Mouse (Mus musculus): ENCODE measurements at regions not wholly inside any gene's neighbourhood (a gene's known extent, or its start where the extent isn't known, plus 50 kb on each side); places are given as distances from the start of the nearest gene placed in this dataset.

- no peaks in the 10 kb centered on the region for H3K36me3 ChIP-seq
- no peaks in the 10 kb centered on the region for H3K4me1 ChIP-seq
- no peaks in the 10 kb centered on the region for H3K9me3 ChIP-seq
- H3K27ac ChIP-seq, result no peak overlapping the region
- no peak overlapping the region for H3K4me3 ChIP-seq
- H3K27me3 ChIP-seq, result no peaks in the 10 kb centered on the region
- H3K4me2 ChIP-seq (replicated peaks), result no peak overlapping the region
- ATAC-seq (ENCODE audit: low FRiP score, low read depth), result no peak
- H3K9ac ChIP-seq, result no peak overlapping the region
- 92% methylated on average over 1 of the region's 1 CpGs for WGBS
Measured at GRCm38 (mm10) chr2:45608926-45609325, 491.7 kb upstream of the Zeb2 start.

GRCm38 (mm10) chr2:45607393-45607792, 490.2 kb upstream of the Zeb2 start:
- H3K4me2 ChIP-seq (replicated peaks), result no peak overlapping the region
- H3K27me3 ChIP-seq, result no peaks in the 10 kb centered on the region
- no peaks in the 10 kb centered on the region for H3K36me3 ChIP-seq
- no peak overlapping the region for H3K27ac ChIP-seq
- H3K4me1 ChIP-seq, result no peaks in the 10 kb centered on the region
- H3K4me3 ChIP-seq, result no peak overlapping the region
- ATAC-seq (ENCODE audit: low FRiP score, low read depth), result no peak
- H3K9me3 ChIP-seq, result no peaks in the 10 kb centered on the region
- H3K9ac ChIP-seq, result no peak overlapping the region

- Histone ChIP-seq H3K9ac (no peak overlapping the region), H3K9me3 (no peaks in the 10 kb centered on the region), H3K4me2 (replicated peaks) (no peak overlapping the region), H3K4me3 (no peak overlapping the region), H3K36me3 (no peaks in the 10 kb centered on the region), H3K4me1 (no peaks in the 10 kb centered on the region), H3K27me3 (no peaks in the 10 kb centered on the region), H3K27ac (no peak overlapping the region)
- no peak for ATAC-seq (ENCODE audit: low FRiP score, low read depth)
- 67% methylated on average over 6 of the region's 6 CpGs for WGBS
Measured at GRCm38 (mm10) chr2:45601332-45601900, 484.2 kb upstream of the Zeb2 start.

- no peak overlapping the region for H3K4me3 ChIP-seq
- no peaks in the 10 kb centered on the region for H3K27me3 ChIP-seq
- no peak for ATAC-seq (ENCODE audit: low FRiP score, low read depth)
- no peak overlapping the region for H3K27ac ChIP-seq
- H3K9me3 ChIP-seq, result no peaks in the 10 kb centered on the region
- no peak overlapping the region for H3K9ac ChIP-seq
- WGBS, result 82% methylated on average over 4 of the region's 4 CpGs
- no peaks in the 10 kb centered on the region for H3K4me1 ChIP-seq
- no peak overlapping the region for H3K4me2 ChIP-seq (replicated peaks)
- H3K36me3 ChIP-seq, result no peaks in the 10 kb centered on the region
Measured at GRCm38 (mm10) chr2:45593765-45594164, 476.6 kb upstream of the Zeb2 start.

GRCm38 (mm10) chr2:45590980-45591379, 473.8 kb upstream of the Zeb2 start:
- no peak overlapping the region for H3K4me3 ChIP-seq
- H3K9me3 ChIP-seq, result no peaks in the 10 kb centered on the region
- no peak overlapping the region for H3K27ac ChIP-seq
- H3K27me3 ChIP-seq, result no peaks in the 10 kb centered on the region
- H3K9ac ChIP-seq, result no peak overlapping the region
- WGBS, result 84% methylated on average over 1 of the region's 1 CpGs
- H3K4me1 ChIP-seq, result peaks cover 13% of the 10 kb centered on the region
- ATAC-seq (ENCODE audit: low FRiP score, low read depth), result no peak
- no peaks in the 10 kb centered on the region for H3K36me3 ChIP-seq
- no peak overlapping the region for H3K4me2 ChIP-seq (replicated peaks)

GRCm38 (mm10) chr2:45588248-45588647, 471.1 kb upstream of the Zeb2 start:
- H3K9ac ChIP-seq, result no peak overlapping the region
- ATAC-seq (ENCODE audit: low FRiP score, low read depth), result no peak
- no peak overlapping the region for H3K27ac ChIP-seq
- peaks cover 16% of the 10 kb centered on the region for H3K4me1 ChIP-seq
- no peaks in the 10 kb centered on the region for H3K36me3 ChIP-seq
- H3K4me2 ChIP-seq (replicated peaks), result no peak overlapping the region
- no peak overlapping the region for H3K4me3 ChIP-seq
- H3K27me3 ChIP-seq, result no peaks in the 10 kb centered on the region
- 66% methylated on average over 2 of the region's 2 CpGs for WGBS
- H3K9me3 ChIP-seq, result no peaks in the 10 kb centered on the region

GRCm38 (mm10) chr2:45586588-45587200, 469.5 kb upstream of the Zeb2 start:
- ATAC-seq (ENCODE audit: low FRiP score, low read depth), result peak; percentile 81; the same call in 1 of the 2 replicates
- H3K27me3 ChIP-seq, result no peaks in the 10 kb centered on the region
- H3K9ac ChIP-seq, result no peak overlapping the region
- H3K27ac ChIP-seq, result no peak overlapping the region
- H3K4me1 ChIP-seq, result peaks cover 16% of the 10 kb centered on the region
- 40% methylated on average over 1 of the region's 1 CpGs for WGBS
- H3K36me3 ChIP-seq, result no peaks in the 10 kb centered on the region
- peak overlapping the region; percentile 1; the same call in 1 of the 2 replicates for H3K4me2 ChIP-seq (replicated peaks)
- H3K4me3 ChIP-seq, result no peak overlapping the region
- H3K9me3 ChIP-seq, result no peaks in the 10 kb centered on the region

- Histone ChIP-seq H3K4me1 (peaks cover 10% of the 10 kb centered on the region), H3K4me2 (replicated peaks) (0 out of 2 replicates have a peak overlapping the region, but pooled peaks have one; percentile 9), H3K9me3 (no peaks in the 10 kb centered on the region), H3K36me3 (no peaks in the 10 kb centered on the region), H3K9ac (no peak overlapping the region), H3K27me3 (no peaks in the 10 kb centered on the region), H3K27ac (no peak overlapping the region), H3K4me3 (no peak overlapping the region)
- WGBS, result 89% methylated on average over 4 of the region's 4 CpGs
- ATAC-seq (ENCODE audit: low FRiP score, low read depth), result no peak
Measured at GRCm38 (mm10) chr2:45581549-45581925, 464.3 kb upstream of the Zeb2 start.

- H3K9me3 ChIP-seq, result no peaks in the 10 kb centered on the region
- H3K4me2 ChIP-seq (replicated peaks), result 0 out of 2 replicates have a peak overlapping the region, but pooled peaks have one; percentile 9
- H3K36me3 ChIP-seq, result no peaks in the 10 kb centered on the region
- H3K4me1 ChIP-seq, result peaks cover 5% of the 10 kb centered on the region
- 51% methylated on average over 8 of the region's 8 CpGs for whole genome bisulfite sequencing
- no peak overlapping the region for H3K9ac ChIP-seq
- ATAC-seq (ENCODE audit: low FRiP score, low read depth), result no peak
- no peaks in the 10 kb centered on the region for H3K27me3 ChIP-seq
- no peak overlapping the region for H3K27ac ChIP-seq
- no peak overlapping the region for H3K4me3 ChIP-seq
Measured at GRCm38 (mm10) chr2:45580838-45581548, 463.8 kb upstream of the Zeb2 start.

- Histone ChIP-seq H3K36me3 (no peaks in the 10 kb centered on the region), H3K9ac (no peak overlapping the region), H3K4me2 (replicated peaks) (no peak overlapping the region), H3K9me3 (no peaks in the 10 kb centered on the region), H3K4me3 (no peak overlapping the region), H3K27me3 (no peaks in the 10 kb centered on the region), H3K4me1 (no peaks in the 10 kb centered on the region), H3K27ac (no peak overlapping the region)
- ATAC-seq (ENCODE audit: low FRiP score, low read depth), result no peak
- 69% methylated on average over 3 of the region's 3 CpGs for WGBS
Measured at GRCm38 (mm10) chr2:45572906-45573305, 455.7 kb upstream of the Zeb2 start.

- Histone ChIP-seq H3K27me3 (no peaks in the 10 kb centered on the region), H3K27ac (no peak overlapping the region), H3K36me3 (no peaks in the 10 kb centered on the region), H3K4me1 (no peaks in the 10 kb centered on the region), H3K9me3 (no peaks in the 10 kb centered on the region), H3K4me2 (replicated peaks) (no peak overlapping the region), H3K4me3 (no peak overlapping the region), H3K9ac (no peak overlapping the region)
- 81% methylated on average over 4 of the region's 4 CpGs for WGBS
- ATAC-seq (ENCODE audit: low FRiP score, low read depth), result no peak
Measured at GRCm38 (mm10) chr2:45554707-45555106, 437.5 kb upstream of the Zeb2 start.

- Histone ChIP-seq H3K27ac (no peak overlapping the region), H3K27me3 (no peaks in the 10 kb centered on the region), H3K4me1 (peaks cover 7% of the 10 kb centered on the region; the same call in 1 of the 2 replicates), H3K4me2 (replicated peaks) (no peak overlapping the region), H3K36me3 (no peaks in the 10 kb centered on the region), H3K4me3 (no peak overlapping the region), H3K9ac (no peak overlapping the region), H3K9me3 (no peaks in the 10 kb centered on the region)
- no peak for ATAC-seq (ENCODE audit: low FRiP score, low read depth)
- WGBS, result 93% methylated on average over 3 of the region's 3 CpGs
Measured at GRCm38 (mm10) chr2:45541394-45541793, 424.2 kb upstream of the Zeb2 start.
